ENCODE assay signal across 10 mouse cellular contexts in genomic region chr15:98408406-98409060, GRCm38 (mm10). TPM values are rescaled to one million over a fixed set of nuclear protein-coding genes. Genes with fewer than 3 reads are reported as not detected.
DNase-seq lines count a peak whose midpoint lies in the region; ATAC-seq and TF ChIP-seq lines count a peak whose summit lies in the region.
"Had no signal": no experiment of that assay in that cellular context is flagged by ENCODE, and none has a peak within 500 bp of the region (broad histone marks: within the 10 kb centered on the region; RNA-seq: fewer than 3 reads in every experiment).

No protein-coding gene starts in this region.

- ATAC-seq in Patski = no peak
- ATAC-seq in megakaryocyte-erythroid progenitor cell, adult 5-6 weeks (replicated peaks; ENCODE audit: low FRiP score, low TSS enrichment, poor library complexity, severe bottlenecking) = no peak

- CTCF ChIA-PET in Patski (lab: Charles Lee) = interaction anchor here (0.9 to 1.5 kb wide), 2 partner anchors 10 to 14 kb away, joined by 3 to 6 read pairs; no protein-coding TSS in a partner anchor

- no peak overlapping the region for H3K4me3 ChIP-seq in layer of hippocampus, adult 2 months
- H3K4me3 ChIP-seq in CH12.LX (replicated peaks in 1 of 3; ENCODE audit: low read depth in 2 of 3, low read length in 2 of 3, poor library complexity in 1 of 3) = peak overlapping the region; percentile 62 to 76 (median 62)
- H3K4me3 ChIP-seq: embryonic facial prominence, embryonic 13.5 days; neural tube, embryonic 13.5 days had no signal

- H3K27me3 ChIP-seq in CH12.LX (replicated peaks) = peaks cover 23% of the 10 kb centered on the region
- peaks cover 7% of the 10 kb centered on the region for H3K27me3 ChIP-seq in Patski
- H3K27me3 ChIP-seq: embryonic facial prominence, embryonic 13.5 days; neural tube, embryonic 13.5 days had no signal

- H3K27ac ChIP-seq in layer of hippocampus, adult 2 months = no peak overlapping the region
- no peak overlapping the region for H3K27ac ChIP-seq in CH12.LX (ENCODE audit: insufficient read depth, low read depth)
- H3K27ac ChIP-seq: embryonic facial prominence, embryonic 13.5 days; neural tube, embryonic 13.5 days had no signal

- H3K4me1 ChIP-seq in CH12.LX (ENCODE audit: control insufficient read depth in 1 of 2, insufficient read depth in 2 of 2) = peaks cover 0 to 8% of the 10 kb centered on the region in 2 experiments; a peak in 2 of 4 replicates
- H3K4me1 ChIP-seq: embryonic facial prominence, embryonic 13.5 days; neural tube, embryonic 13.5 days had no signal

- POLR2A ChIA-PET in Patski (lab: Charles Lee) = no interaction called here

- no peaks in the 10 kb centered on the region for H3K79me2 ChIP-seq in CH12.LX (replicated peaks; ENCODE audit: control insufficient read depth, extremely low read depth, insufficient read depth, poor library complexity, severe bottlenecking)

- peak in 1 of 2 experiments; percentile 20 for DNase-seq in layer of hippocampus, adult 2 months (ENCODE audit: low spot score in 2 of 2)
- DNase-seq in layer of hippocampus, adult 9-11 months = no peak
- DNase-seq in CH12.LX (ENCODE audit: extremely low read depth) = peak; percentile 77
- DNase-seq in Patski (ENCODE audit: low read depth, low spot score) = no peak
- DNase-seq in kidney, postnatal 36 days = peak; percentile 27 to 70
- no peak for DNase-seq in urinary bladder, adult 2 months (ENCODE audit: low spot score)

- peak overlapping the region; percentile 43 for H3K9ac ChIP-seq in CH12.LX (ENCODE audit: insufficient read depth, low read depth)
- H3K9ac ChIP-seq: embryonic facial prominence, embryonic 13.5 days; neural tube, embryonic 13.5 days had no signal

- dilution Hi-C loops in CH12.LX (cut with MboI; ENCODE audit: extremely low pct_ligation_motif_present, extremely low pct_unique_long_range_greater_than_20kb, low sequenced_read_pairs) = no loop called here

- TF ChIP-seq RAD21 in CH12.LX (IDR thresholded peaks at IDR 0.05; ENCODE audit: low read depth, low read length) = peak; percentile 53

- TF ChIP-seq EP300 in CH12.LX (IDR thresholded peaks at IDR 0.05; ENCODE audit: low read length) = no peak

- TF ChIP-seq POLR2A in CH12.LX (IDR thresholded peaks at IDR 0.05; ENCODE audit: low read depth, low read length) = no peak

- in situ Hi-C loops in CH12.LX (cut with MboI; ENCODE audit: low pct_ligation_motif_present, low pct_unique_long_range_greater_than_20kb, low sequenced_read_pairs) (no loop called here), Patski (cut with MboI; ENCODE audit: low pct_unique_long_range_greater_than_20kb) (no loop called here)

- no peaks in the 10 kb centered on the region for H3K36me3 ChIP-seq in CH12.LX (replicated peaks in 1 of 2; ENCODE audit: control insufficient read depth in 1 of 2, insufficient read depth in 1 of 2, low read length in 1 of 2)
- H3K36me3 ChIP-seq: embryonic facial prominence, embryonic 13.5 days; neural tube, embryonic 13.5 days had no signal

- H3K9me3 ChIP-seq in CH12.LX (replicated peaks; ENCODE audit: low read length) = peaks cover 10% of the 10 kb centered on the region
- H3K9me3 ChIP-seq: embryonic facial prominence, embryonic 13.5 days had no signal

- peak; percentile 69 for TF ChIP-seq CTCF in layer of hippocampus, adult 2 months (conservative IDR thresholded peaks at IDR 0.05)
- peak; percentile 81 to 94 for TF ChIP-seq CTCF in CH12.LX (conservative IDR thresholded peaks at IDR 0.05 in 1 of 2, IDR thresholded peaks at IDR 0.05 in 1 of 2; ENCODE audit: low read depth in 2 of 2, low read length in 2 of 2)
- TF ChIP-seq CTCF in Patski (IDR thresholded peaks at IDR 0.05) = peak; percentile 68

- peak overlapping the region; percentile 86 for H3K4me2 ChIP-seq in CH12.LX (ENCODE audit: insufficient read depth, low read depth, poor library complexity, severe bottlenecking)
- H3K4me2 ChIP-seq: embryonic facial prominence, embryonic 13.5 days; neural tube, embryonic 13.5 days had no signal

TF ChIP-seq in CH12.LX, 34 proteins besides CTCF, POLR2A, EP300 and RAD21:
- TF ChIP-seq USF2 (conservative IDR thresholded peaks at IDR 0.05; ENCODE audit: low read depth, low read length) (no peak), JUN (IDR thresholded peaks at IDR 0.05; ENCODE audit: insufficient read depth, low read depth, low read length) (no peak), CHD1 (IDR thresholded peaks at IDR 0.05; ENCODE audit: low read depth, low read length) (no peak), CHD2 (IDR thresholded peaks at IDR 0.05; ENCODE audit: low read length) (no peak), NELFE (IDR thresholded peaks at IDR 0.05; ENCODE audit: low read depth, low read length) (no peak), HCFC1 (IDR thresholded peaks at IDR 0.05; ENCODE audit: low read depth, low read length) (no peak), SMC3 (IDR thresholded peaks at IDR 0.05; ENCODE audit: low read depth, low read length) (peak; percentile 34; the same call in 1 of the 2 replicates), MAX (IDR thresholded peaks at IDR 0.05; ENCODE audit: low read length) (0 out of 2 replicates have a peak, but pooled peaks have one; percentile 16), TCF12 (IDR thresholded peaks at IDR 0.05; ENCODE audit: low read depth, low read length) (0 out of 2 replicates have a peak, but pooled peaks have one; percentile 37), POLR2AphosphoS2 (IDR thresholded peaks at IDR 0.05; ENCODE audit: low read depth, low read length) (no peak), UBTF (IDR thresholded peaks at IDR 0.05; ENCODE audit: low read depth, low read length) (no peak), RCOR1 (conservative IDR thresholded peaks at IDR 0.05; ENCODE audit: low read depth, low read length) (no peak), MXI1 (IDR thresholded peaks at IDR 0.05; ENCODE audit: low read depth, low read length) (no peak)
TF ChIP-seq in CH12.LX: peak in this region for 3.

RNA-seq across cellular contexts. Expression of gene Olfr282, which starts 22.5 kb away (rescaled TPM):
- total RNA-seq in layer of hippocampus, adult 2 months (2021) = not detected
- total RNA-seq in CH12.LX (2012; rRNA removed) (not detected in 2 replicates), CH12.LX (2014; rRNA removed) (not detected in 2 replicates)
- polyA plus RNA-seq in CH12.LX (2012; ENCODE audit: insufficient read length, low read depth) (not detected in 2 replicates), Patski (2021) (not detected)
- total RNA-seq in megakaryocyte-erythroid progenitor cell, adult 5-6 weeks (2014; fragmentation: Nextera tagmentation) = not detected in 2 replicates
- not detected in 2 replicates for total RNA-seq in megakaryocyte-erythroid progenitor cell, adult 5-6 weeks (2017)
- not detected in 2 replicates for polyA plus RNA-seq in urinary bladder, adult 2 months (2012; rRNA removed)
- total RNA-seq: layer of hippocampus, adult 18-20 months had no signal
- polyA plus RNA-seq: embryonic facial prominence, embryonic 13.5 days; neural tube, embryonic 13.5 days had no signal

RNA-seq across cellular contexts. Expression of gene Olfr283, which starts 27.8 kb away (rescaled TPM):
- total RNA-seq in layer of hippocampus, adult 2 months (2021) = not detected
- total RNA-seq in CH12.LX (2012; rRNA removed) (not detected in 2 replicates), CH12.LX (2014; rRNA removed) (not detected in 2 replicates)
- polyA plus RNA-seq in CH12.LX (2012; ENCODE audit: insufficient read length, low read depth) (not detected in 2 replicates), Patski (2021) (not detected)
- total RNA-seq in megakaryocyte-erythroid progenitor cell, adult 5-6 weeks (2014; fragmentation: Nextera tagmentation) = not detected in 2 replicates
- total RNA-seq in megakaryocyte-erythroid progenitor cell, adult 5-6 weeks (2017) = not detected in 2 replicates
- not detected in 2 replicates for polyA plus RNA-seq in urinary bladder, adult 2 months (2012; rRNA removed)
- total RNA-seq: layer of hippocampus, adult 18-20 months had no signal
- polyA plus RNA-seq: embryonic facial prominence, embryonic 13.5 days; neural tube, embryonic 13.5 days had no signal

RNA-seq across cellular contexts. Expression of gene Olfr281, which starts 43.9 kb away (rescaled TPM):
- not detected for total RNA-seq in layer of hippocampus, adult 2 months (2021)
- total RNA-seq in CH12.LX (2012; rRNA removed) = not detected in 2 replicates
- not detected in 2 replicates for total RNA-seq in CH12.LX (2014; rRNA removed)
- not detected in 2 replicates for polyA plus RNA-seq in CH12.LX (2012; ENCODE audit: insufficient read length, low read depth)
- polyA plus RNA-seq in Patski (2021) = not detected
- total RNA-seq in megakaryocyte-erythroid progenitor cell, adult 5-6 weeks (2014; fragmentation: Nextera tagmentation) = not detected in 2 replicates
- not detected in 2 replicates for total RNA-seq in megakaryocyte-erythroid progenitor cell, adult 5-6 weeks (2017)
- polyA plus RNA-seq in urinary bladder, adult 2 months (2012; rRNA removed) = not detected in 2 replicates
- total RNA-seq: layer of hippocampus, adult 18-20 months had no signal
- polyA plus RNA-seq: embryonic facial prominence, embryonic 13.5 days; neural tube, embryonic 13.5 days had no signal

Comparison
In these comparisons a context has a peak if more than half of its experiments do, and no peak if none do; other contexts are left out.
1. DNase-seq: peak in CH12.LX (single experiment) and kidney, postnatal 36 days (2 of 2); none in layer of hippocampus, adult 9-11 months (single experiment), Patski (single experiment) and urinary bladder, adult 2 months (single experiment).
2. Peak in every context shown above with its lines, with median percentiles within 50 percentile points of each other: CTCF ChIP-seq.